Mouse (Mus musculus) lung, postnatal 0 days (tissue): ENCODE measurements around the gene Aknad1.

ENCODE experiments used
- CTCF ChIP-seq: IDR thresholded peaks from 2 replicates; pipeline ENCODE4 v1.5.1; 2016; ENCODE audit warnings: antibody characterized with exemption, mild to moderate bottlenecking
- EP300 ChIP-seq: IDR thresholded peaks from 2 replicates; pipeline ENCODE4 v1.6.1; 2016; ENCODE audit warnings: antibody characterized with exemption, mild to moderate bottlenecking, control low read depth

GRCm38 (mm10) chr3:108744060-108744459, 4.6 kb downstream of the Aknad1 start:
- TF ChIP-seq CTCF (no peak), EP300 (no peak)
